Mouse (Mus musculus) testis, postnatal 14 days (tissue): Measurements from ENCODE around the gene Zfp853.
A peak's percentile ranks its signal among the peaks of the same experiment; 100 is the strongest.

Experiments
- DNase-seq: peaks from one replicate; pipeline ENCODE4 v3.0.0; 2021; ENCODE audit warnings: low spot score

The Zfp853 gene

GRCm38 (mm10) chr5:143253186-143253880, 40.1 kb downstream of the Zfp853 start:
- DNase-seq = peak; percentile 46

GRCm38 (mm10) chr5:143252791-143253185, 40.6 kb downstream of the Zfp853 start:
- no peak for DNase-seq

GRCm38 (mm10) chr5:143252039-143252438, 41.4 kb downstream of the Zfp853 start:
- DNase-seq = no peak

- no peak for DNase-seq
These were observed 48.5 kb downstream of the Zfp853 start for GRCm38 (mm10) chr5:143244926-143245325.
